Mouse (Mus musculus) left cerebral cortex, postnatal 10 days (tissue): Measurements from ENCODE around the gene Yif1b. TPM values are rescaled to one million over a fixed set of nuclear protein-coding genes. Genes with fewer than 3 reads are reported as not detected.
A peak's percentile ranks its signal among the peaks of the same experiment; 100 is the strongest.

Experiments
- DNase-seq, 2 experiments: peaks; one replicate each; pipeline ENCODE4 v3.0.0; 2021 to 2022; ENCODE audit warnings: low spot score in 2 of 2, mixed read lengths in 1 of 2; ENCODE audit errors: extremely low spot score in 1 of 2
- intact Hi-C: fragments of 180-260 bp; cut with DNase I; formaldehyde crosslinking; loops from one replicate; pipeline ENCODE4 v1.15.1; 2025
- total RNA-seq, 2 experiments: library from RNA; stranded (reverse); gene quantifications; 2 replicates each; pipeline ENCODE4 v1.2.3; 2021

Yif1b gene
- total RNA-seq, 2 experiments from 2014 or later = 41.6 to 42.1 TPM

DNA sequence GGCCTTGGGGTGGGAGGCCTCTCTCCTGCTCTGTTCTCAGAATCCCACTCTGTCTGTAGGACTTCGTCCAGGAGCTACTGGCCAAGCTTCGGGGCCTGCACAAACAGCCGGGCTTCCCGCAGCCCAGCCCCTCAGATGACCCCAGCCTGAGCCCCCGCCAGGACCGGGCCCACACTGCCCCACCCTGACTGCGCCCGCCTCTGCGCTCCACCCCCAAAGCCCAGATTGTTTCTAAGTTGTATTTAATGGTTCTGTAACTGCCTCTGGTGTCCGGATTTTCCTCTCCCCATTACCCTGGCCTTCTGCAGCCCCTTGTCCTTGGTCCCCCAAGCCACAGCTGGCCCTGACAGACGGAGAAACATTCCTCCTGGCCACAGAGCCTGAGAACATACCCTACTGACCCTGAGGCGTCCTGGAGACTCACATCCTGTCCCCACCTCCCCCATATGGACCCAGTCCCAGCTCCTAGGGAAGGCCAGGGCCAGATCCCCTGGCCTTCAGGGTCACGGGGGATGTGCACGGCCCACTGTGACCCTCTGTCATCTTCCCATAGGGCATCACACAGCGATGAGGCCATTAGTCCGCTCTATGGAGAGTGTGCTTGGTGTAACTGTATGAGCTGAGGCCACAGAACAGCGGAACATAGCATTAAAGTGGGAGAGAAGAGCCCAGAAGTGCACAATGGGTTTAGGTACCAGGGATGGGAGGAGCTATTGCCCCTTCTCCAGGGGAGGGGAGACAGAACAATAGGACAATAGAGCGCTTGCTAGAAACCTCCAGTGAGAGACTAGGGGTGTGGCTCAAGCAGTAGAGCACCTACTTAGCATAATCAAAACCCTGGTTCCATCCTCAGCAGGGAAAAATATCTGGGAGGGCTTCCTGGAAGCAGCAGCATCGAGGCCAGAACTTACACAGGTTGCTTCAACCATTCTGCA is 55.3 kb downstream of the Yif1b start:
- intact Hi-C loops = no loop called here
- DNase-seq = peak in 1 of 2 experiments; percentile 63

DNA sequence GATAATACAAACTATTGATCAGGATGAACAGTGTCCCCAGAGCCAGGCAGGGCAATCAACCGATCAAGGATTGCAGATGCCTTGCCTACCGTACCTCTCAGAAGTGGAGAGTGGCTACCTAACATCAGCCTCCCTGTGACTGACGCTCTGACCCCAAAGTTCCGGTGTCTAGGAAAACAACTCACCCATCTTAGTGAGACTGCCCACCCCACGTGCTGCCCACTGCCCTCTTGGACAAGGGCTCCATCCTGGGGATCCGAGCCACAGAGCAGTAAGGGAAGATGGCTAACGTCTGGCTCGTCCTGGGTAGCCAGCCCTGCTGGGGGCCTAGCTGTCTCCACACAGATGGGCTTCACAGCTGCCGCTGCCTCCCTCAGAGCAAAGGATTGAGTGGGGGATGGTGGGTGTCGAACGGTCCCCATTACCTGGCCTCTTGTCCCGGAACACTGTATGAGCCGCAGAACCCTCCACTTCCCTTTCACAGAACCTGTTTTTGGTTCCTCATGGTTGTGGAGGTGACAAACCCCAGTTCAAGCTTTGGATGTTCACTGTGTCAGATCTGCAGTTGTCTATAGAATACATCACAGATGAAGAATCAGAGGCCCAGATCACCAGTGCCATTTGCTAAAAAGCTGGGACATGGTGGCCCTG is 56.1 kb downstream of the Yif1b start:
- intact Hi-C loops = no loop called here
- no peak for DNase-seq

DNA sequence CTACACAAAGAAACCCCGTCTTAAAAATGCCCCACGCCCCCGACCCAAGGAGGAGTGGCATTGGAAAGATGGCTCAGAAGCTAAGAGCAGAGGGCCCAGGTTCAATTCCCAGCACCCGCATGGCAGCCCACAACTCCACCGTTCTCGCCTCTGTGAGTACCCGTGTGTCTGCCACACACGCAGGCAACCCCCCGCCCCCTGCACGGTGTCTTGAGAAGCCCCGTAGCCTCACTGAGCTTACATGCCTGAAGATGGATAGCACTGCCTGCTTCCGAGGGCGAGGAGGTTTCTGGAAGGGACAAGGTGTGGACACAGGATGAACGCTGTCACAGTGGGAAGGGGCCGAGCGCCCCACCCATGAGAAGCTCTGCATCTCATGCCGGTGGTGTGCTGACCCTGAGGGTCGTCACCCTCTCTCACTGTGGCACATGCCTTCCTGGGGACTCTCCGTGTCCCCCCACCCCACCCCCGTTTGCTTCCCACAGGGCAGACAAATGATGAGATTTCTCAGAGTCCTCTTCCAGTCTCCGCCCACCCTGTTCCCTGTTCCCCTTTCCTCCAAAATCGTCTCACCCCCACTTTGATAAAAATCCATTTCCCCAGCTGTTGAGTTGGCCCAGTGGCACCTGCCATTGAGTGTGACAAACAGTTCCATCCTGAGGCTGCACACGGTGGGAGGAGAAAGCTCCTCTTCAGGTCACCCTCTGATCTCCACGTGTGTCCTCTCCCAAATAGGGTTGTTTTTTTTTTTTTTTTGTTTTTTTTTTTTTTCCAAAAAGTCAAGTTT is 57.9 kb downstream of the Yif1b start:
- DNase-seq = no peak
- intact Hi-C loops = no loop called here

DNA sequence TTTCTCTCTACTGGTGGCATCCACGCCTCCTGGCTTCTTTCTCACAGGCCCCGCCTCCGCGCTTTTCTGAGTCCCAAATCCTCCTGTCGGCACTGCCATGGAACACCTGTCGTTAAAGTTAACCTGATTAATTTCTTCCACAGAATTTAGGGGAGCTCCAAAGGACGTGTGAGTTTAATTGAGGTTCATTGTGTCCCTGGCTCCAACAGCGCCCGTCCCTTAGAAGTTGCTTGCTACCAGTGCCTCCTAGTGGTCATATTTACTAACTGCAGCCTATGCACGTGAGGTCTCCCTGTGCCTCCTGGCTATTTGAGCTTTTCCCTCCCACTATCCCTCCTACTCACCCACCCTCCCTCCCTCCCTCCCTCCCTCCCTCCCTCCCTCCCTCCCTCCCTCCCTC is 58.9 kb downstream of the Yif1b start:
- peak in 1 of 2 experiments; percentile 67 for DNase-seq
- intact Hi-C loops = no loop called here

Other genes starting within 250 kb of the Yif1b start
- gene Ryr1, start 113.2 kb upstream of the Yif1b start, total RNA-seq = 1 to 10 TPM; 6.7 to 7.0 TPM
- gene Rasgrp4, start 103.5 kb upstream of the Yif1b start, total RNA-seq = 1 to 10 TPM; 1.8 to 2.1 TPM
- 10 to 100 TPM; 25.1 to 26.0 TPM for gene Fam98c, start 82.1 kb upstream of the Yif1b start, total RNA-seq
- gene Ggn, start 68.1 kb upstream of the Yif1b start, total RNA-seq = under 1 TPM; 0.58 to 0.65 TPM
- 10 to 100 TPM; 37.9 TPM for gene Spred3, start 67.9 kb upstream of the Yif1b start, total RNA-seq
- gene Psmd8, start 57.6 kb upstream of the Yif1b start, total RNA-seq = 100 to 1,000 TPM; 167 to 170 TPM
- 1 to 10 TPM; 1.8 TPM for gene Catsperg1, start 24.3 kb upstream of the Yif1b start, total RNA-seq
- 1 to 10 TPM; 1.9 to 3.6 TPM for gene Kcnk6, start 5.8 kb upstream of the Yif1b start, total RNA-seq
- gene 2200002D01Rik, start 10.1 kb downstream of the Yif1b start, total RNA-seq = not detected
- gene Spint2, start 43.6 kb downstream of the Yif1b start, total RNA-seq = 10 to 100 TPM; 20.5 to 21.3 TPM
- 1 to 10 TPM; 2.4 to 3.3 TPM for gene Ppp1r14a, start 51.0 kb downstream of the Yif1b start, total RNA-seq
- 100 to 1,000 TPM; 127 to 141 TPM for gene Dpf1, start 65.6 kb downstream of the Yif1b start, total RNA-seq